Mouse (Mus musculus) kidney, postnatal 0 days (tissue): ENCODE results near the gene 2010300C02Rik. TPM values are rescaled to one million over a fixed set of nuclear protein-coding genes. Genes with fewer than 3 reads are reported as not detected.

Source experiments
- ATAC-seq: fragments of 200-750 bp; cut with Nextera tagmentation; replicated peaks from 2 replicates; pipeline ENCODE4 v1.8.0; 2017; ENCODE audit warnings: low read depth, moderate number of reproducible peaks, moderate TSS enrichment, moderate library complexity; ENCODE audit not compliant: low FRiP score
- DNase-seq: peaks from one replicate; pipeline ENCODE4 v3.0.0-alpha.2; 2016; ENCODE audit warnings: low spot score
- H3K27ac ChIP-seq: fragments of 300-500 bp; sonication (generic); 2 replicates; pipeline ENCODE4 v1.5.1; 2014; ENCODE audit warnings: mild to moderate bottlenecking
- H3K27me3 ChIP-seq: fragments of 300-500 bp; sonication (generic); 2 replicates; pipeline ENCODE4 v1.6.1; 2014; ENCODE audit warnings: low read length, mixed read lengths; ENCODE audit not compliant: insufficient read depth
- H3K36me3 ChIP-seq: fragments of 300-500 bp; sonication (generic); 2 replicates; pipeline ENCODE4 v1.6.1; 2014; ENCODE audit warnings: low read length, mixed read lengths; ENCODE audit not compliant: insufficient read depth
- H3K4me1 ChIP-seq: fragments of 300-500 bp; sonication (generic); replicated peaks from 2 replicates; pipeline ENCODE4 v1.6.1; 2014; ENCODE audit warnings: antibody characterized with exemption, low read length, mixed read lengths; ENCODE audit not compliant: insufficient read depth
- H3K4me2 ChIP-seq: fragments of 300-500 bp; sonication (generic); 2 replicates; pipeline ENCODE4 v1.6.1; 2014; ENCODE audit warnings: mild to moderate bottlenecking, low read length, moderate library complexity, mixed read lengths
- H3K4me3 ChIP-seq: fragments of 300-500 bp; sonication (generic); replicated peaks from 2 replicates; pipeline ENCODE4 v1.5.1; 2014; ENCODE audit warnings: low read depth, low read length
- H3K9ac ChIP-seq: fragments of 300-500 bp; sonication (generic); 2 replicates; pipeline ENCODE4 v1.6.1; 2014; ENCODE audit warnings: low read depth, low read length
- H3K9me3 ChIP-seq: fragments of 300-500 bp; sonication (generic); replicated peaks from 2 replicates; pipeline ENCODE4 v1.6.1; 2016; ENCODE audit warnings: low read length, inconsistent platforms, mixed read lengths
- CTCF ChIP-seq: IDR thresholded peaks from 2 replicates; pipeline ENCODE4 v1.5.1; 2016; ENCODE audit warnings: antibody characterized with exemption, low read depth, mild to moderate bottlenecking, moderate library complexity
- WGBS: fragments of 180-500 bp; shearing (Covaris S2); extraction: QIAGEN DNeasy Blood & Tissue Kit; methylation state at CpG from one replicate; pipeline ENCODE4 v1.1.7; 2014; 5-methylcytosine and 5-hydroxymethylcytosine counted together
- polyA plus RNA-seq: library from polyadenylated mRNA; unstranded; fragments of >200 nt; fragmentation: Nextera tagmentation; extraction: Ambion mirVana; gene quantifications from 2 replicates; pipeline ENCODE4 v1.2.1, GENCODE M21; 2015

2010300C02Rik gene
- polyA plus RNA-seq, 1 experiment from 2014 or later = 2.4 TPM

GRCm38 (mm10) chr1:37561955-37562354, 157.9 kb downstream of the 2010300C02Rik start:
- H3K27me3 ChIP-seq = no peaks in the 10 kb centered on the region
- ATAC-seq (no peak), DNase-seq (no peak)
- H3K4me1 ChIP-seq = no peaks in the 10 kb centered on the region
- no peaks in the 10 kb centered on the region for H3K9me3 ChIP-seq
- H3K36me3 ChIP-seq = no peaks in the 10 kb centered on the region
- no peak overlapping the region for H3K4me3 ChIP-seq
- H3K4me2 ChIP-seq = no peak overlapping the region
- no peak overlapping the region for H3K27ac ChIP-seq
- 81% methylated on average over 3 of the region's 3 CpGs for WGBS
- no peak overlapping the region for H3K9ac ChIP-seq
- TF ChIP-seq CTCF = no peak

Other genes with a start within 250 kb of the 2010300C02Rik start
- 6.9 and 8.3 TPM in 2 replicates for gene Mgat4a, start 179.1 kb downstream of the 2010300C02Rik start, polyA plus RNA-seq
- gene Tsga10, start 146.3 kb upstream of the 2010300C02Rik start, polyA plus RNA-seq = 4.9 and 5.3 TPM in 2 replicates
- 10.0 and 10.6 TPM in 2 replicates for gene Lipt1, start 151.7 kb upstream of the 2010300C02Rik start, polyA plus RNA-seq
- 25.4 and 26.5 TPM in 2 replicates for gene Mitd1, start 170.3 kb upstream of the 2010300C02Rik start, polyA plus RNA-seq
- 295 and 316 TPM in 2 replicates for gene Mrpl30, start 170.4 kb upstream of the 2010300C02Rik start, polyA plus RNA-seq
- gene Lyg2, start 196.4 kb upstream of the 2010300C02Rik start, polyA plus RNA-seq = not detected in 2 replicates
- gene Lyg1, start 237.7 kb upstream of the 2010300C02Rik start, polyA plus RNA-seq = not detected in 2 replicates